Mouse (Mus musculus) heart, adult 2 months (tissue): ENCODE measurements around the gene Vps37b. TPM values are rescaled to one million over a fixed set of nuclear protein-coding genes. Genes with fewer than 3 reads are reported as not detected.

Experiments
- DNase-seq, 2 experiments: peaks; one replicate each; pipeline ENCODE4 v3.0.0; 2021
- H3K27ac ChIP-seq: fragments of 200-600 bp; 2 replicates; pipeline ENCODE4 v1.8.1; 2022
- H3K27me3 ChIP-seq: fragments of 200-500 bp; 2 replicates; pipeline ENCODE4 v1.6.1; 2012; ENCODE audit warnings: mild to moderate bottlenecking, low read length, inconsistent platforms, mixed read lengths; ENCODE audit not compliant: control insufficient read depth, insufficient read depth
- H3K36me3 ChIP-seq: fragments of 200-500 bp; 2 replicates; pipeline ENCODE4 v1.6.1; 2012; ENCODE audit warnings: low read length, inconsistent platforms; ENCODE audit not compliant: control insufficient read depth, insufficient read depth
- H3K4me1 ChIP-seq: fragments of 200-500 bp; 2 replicates; pipeline ENCODE4 v1.6.1; 2011; ENCODE audit warnings: low read length; ENCODE audit not compliant: control insufficient read depth, insufficient read depth
- H3K4me3 ChIP-seq: fragments of 200-600 bp; 2 replicates; pipeline ENCODE4 v1.8.1; 2022
- H3K79me2 ChIP-seq: fragments of 200-500 bp; replicated peaks from 2 replicates; pipeline ENCODE4 v1.6.1; 2012; ENCODE audit warnings: mild to moderate bottlenecking, inconsistent platforms, low read length, moderate library complexity, mixed read lengths; ENCODE audit not compliant: control insufficient read depth, insufficient read depth
- H3K9ac ChIP-seq: fragments of 200-500 bp; 2 replicates; pipeline ENCODE4 v1.6.1; 2012; ENCODE audit warnings: low read depth, mild to moderate bottlenecking, control low read depth, inconsistent platforms, low read length, mixed read lengths
- CTCF ChIP-seq: fragments of 200-600 bp; IDR thresholded peaks from 2 replicates; pipeline ENCODE4 v1.8.1; 2022; ENCODE audit warnings: antibody characterized with exemption, mild to moderate bottlenecking, moderate library complexity
- EP300 ChIP-seq: fragments of 200-500 bp; IDR thresholded peaks from 2 replicates; pipeline ENCODE4 v1.6.1; 2011; ENCODE audit warnings: low read depth, low read length, control low read depth; ENCODE audit not compliant: insufficient read depth
- POLR2A ChIP-seq: fragments of 200-500 bp; IDR thresholded peaks from 2 replicates; pipeline ENCODE4 v1.6.1; 2011; ENCODE audit warnings: mild to moderate bottlenecking, low read depth, low read length, control low read depth; ENCODE audit not compliant: insufficient read depth
- WGBS: fragments of 180-500 bp; shearing (Covaris S2); methylation state at CpG from one replicate; pipeline ENCODE4 v1.1.7; 2018; 5-methylcytosine and 5-hydroxymethylcytosine counted together
- intact Hi-C: fragments of 180-260 bp; cut with DNase I; formaldehyde crosslinking; loops from one replicate; pipeline ENCODE4 v1.15.1; 2025
- polyA plus RNA-seq: library from polyadenylated mRNA; depleted of rRNA; stranded (reverse); fragments of >200 nt; gene quantifications from 2 replicates; pipeline ENCODE4 v1.2.3, GENCODE M21; 2012
- total RNA-seq, 2 experiments: library from RNA; stranded (reverse); gene quantifications; 2 replicates each; pipeline ENCODE4 v1.2.3; 2021

Vps37b gene
- total and polyA plus RNA-seq, 3 experiments, result 16.0 to 22.7 (median 16.7) TPM

GRCm38 (mm10) chr5:123973299-123974178, 58.5 kb downstream of the Vps37b start, which contains the start of gene Hip1r:
TSS of gene Hip1r (plus strand) at chr5:123973628.
- Histone ChIP-seq H3K27ac (peak within 1 kb of the TSS; percentile 88), H3K79me2 (no peaks in the 10 kb centered on the region), H3K4me3 (peak within 1 kb of the TSS; percentile 87), H3K4me1 (peaks cover 3% of the 10 kb centered on the region), H3K27me3 (no peaks in the 10 kb centered on the region), H3K9ac (peak within 1 kb of the TSS; percentile 79), H3K36me3 (no peaks in the 10 kb centered on the region; the same call in 1 of the 2 replicates)
- TF ChIP-seq POLR2A (peak; percentile 54), EP300 (no peak)
- DNase-seq, result peak; percentile 84 to 86
- intact Hi-C loops, result loop anchor here (2.0 kb wide), 1 partner anchor 29 kb away; no protein-coding TSS in a partner anchor
- 1% methylated on average over 104 of the region's 106 CpGs for WGBS

GRCm38 (mm10) chr5:123972453-123972852, 59.6 kb downstream of the Vps37b start:
- 66% methylated on average over 6 of the region's 6 CpGs for WGBS
- TF ChIP-seq EP300 (no peak), CTCF (no peak), POLR2A (no peak)
- no peaks in the 10 kb centered on the region for H3K27me3 ChIP-seq
- peaks cover 2% of the 10 kb centered on the region for H3K4me1 ChIP-seq
- H3K79me2 ChIP-seq, result no peaks in the 10 kb centered on the region
- H3K36me3 ChIP-seq, result no peaks in the 10 kb centered on the region; the same call in 1 of the 2 replicates
- no peak overlapping the region for H3K27ac ChIP-seq
- intact Hi-C loops, result loop anchor here (2.0 kb wide), 1 partner anchor 28 kb away; no protein-coding TSS in a partner anchor
- no peak for DNase-seq
- H3K9ac ChIP-seq, result no peak overlapping the region
- H3K4me3 ChIP-seq, result no peak overlapping the region

- H3K27me3 ChIP-seq, result no peaks in the 10 kb centered on the region
- H3K79me2 ChIP-seq, result no peaks in the 10 kb centered on the region
- no peaks in the 10 kb centered on the region; the same call in 1 of the 2 replicates for H3K4me1 ChIP-seq
- H3K4me3 ChIP-seq, result no peak overlapping the region
- TF ChIP-seq EP300, result no peak
- TF ChIP-seq CTCF, result no peak
- no peak for TF ChIP-seq POLR2A
- no peaks in the 10 kb centered on the region; the same call in 1 of the 2 replicates for H3K36me3 ChIP-seq
- intact Hi-C loops, result no loop called here
- H3K9ac ChIP-seq, result no peak overlapping the region
- DNase-seq, result no peak
- H3K27ac ChIP-seq, result no peak overlapping the region
- WGBS, result 81% methylated on average over 4 of the region's 4 CpGs
Measured at GRCm38 (mm10) chr5:123970576-123970975, 61.5 kb downstream of the Vps37b start.

GRCm38 (mm10) chr5:123969216-123969615, 62.9 kb downstream of the Vps37b start:
- no peaks in the 10 kb centered on the region for H3K27me3 ChIP-seq
- DNase-seq, result no peak
- WGBS, result 86% methylated on average over 8 of the region's 8 CpGs

GRCm38 (mm10) chr5:123968468-123968867, 63.6 kb downstream of the Vps37b start:
- no peaks in the 10 kb centered on the region for H3K79me2 ChIP-seq
- intact Hi-C loops, result no loop called here
- no peaks in the 10 kb centered on the region for H3K4me1 ChIP-seq
- DNase-seq, result no peak
- WGBS, result 87% methylated on average over 5 of the region's 5 CpGs
- no peak overlapping the region for H3K9ac ChIP-seq
- no peak overlapping the region for H3K4me3 ChIP-seq
- H3K27ac ChIP-seq, result no peak overlapping the region
- H3K36me3 ChIP-seq, result no peaks in the 10 kb centered on the region
- TF ChIP-seq EP300 (no peak), CTCF (no peak), POLR2A (no peak)
- no peaks in the 10 kb centered on the region for H3K27me3 ChIP-seq

More at GRCm38 (mm10) chr5:123969216-123969615, 62.9 kb downstream of the Vps37b start:
- no peaks in the 10 kb centered on the region for H3K36me3 ChIP-seq
- H3K27ac ChIP-seq, result no peak overlapping the region
- H3K79me2 ChIP-seq, result no peaks in the 10 kb centered on the region
- H3K4me1 ChIP-seq, result no peaks in the 10 kb centered on the region
- TF ChIP-seq POLR2A (no peak), EP300 (no peak), CTCF (no peak)
- intact Hi-C loops, result no loop called here
- H3K9ac ChIP-seq, result no peak overlapping the region
- no peak overlapping the region for H3K4me3 ChIP-seq

- WGBS, result 99% methylated on average over 2 of the region's 2 CpGs
- no peaks in the 10 kb centered on the region for H3K27me3 ChIP-seq
- no peak overlapping the region for H3K4me3 ChIP-seq
- intact Hi-C loops, result no loop called here
- no peak overlapping the region for H3K9ac ChIP-seq
- no peaks in the 10 kb centered on the region for H3K36me3 ChIP-seq
- H3K4me1 ChIP-seq, result no peaks in the 10 kb centered on the region
- no peak for DNase-seq
- no peak overlapping the region for H3K27ac ChIP-seq
- H3K79me2 ChIP-seq, result no peaks in the 10 kb centered on the region
- TF ChIP-seq CTCF (no peak), POLR2A (no peak), EP300 (no peak)
Measured at GRCm38 (mm10) chr5:123966759-123967158, 65.3 kb downstream of the Vps37b start.
